Mouse (Mus musculus) cerebellum, adult 18-20 months (tissue): ENCODE measurements around the gene Bbs1.
"Not testable (repeated sequence)": the region's sequence is repeated elsewhere in the genome, so short reads cannot be mapped to it uniquely, and the experiment has no call there.

Source experiments
- DNase-seq, 2 experiments: peaks; one replicate each; pipeline ENCODE4 v3.0.0; 2021

Gene Bbs1

GRCm38 (mm10) chr19:4905979-4906794 is at the start of gene Bbs1:
Bbs1 (minus strand) TSS chr19:4906628.
- peak; percentile 77 to 83 for DNase-seq

GRCm38 (mm10) chr19:4948641-4949040 is 42.2 kb upstream of the Bbs1 start:
- not testable (repeated sequence) for DNase-seq

- DNase-seq = no peak
These were observed 39.1 kb upstream of the Bbs1 start for GRCm38 (mm10) chr19:4945540-4945939.

GRCm38 (mm10) chr19:4943253-4943588 is 36.8 kb upstream of the Bbs1 start:
- DNase-seq = no peak

GRCm38 (mm10) chr19:4942551-4943252 is 36.3 kb upstream of the Bbs1 start, which contains the start of gene Peli3:
Peli3 (minus strand) TSS chr19:4943127.
- DNase-seq = peak; percentile 87 to 91

GRCm38 (mm10) chr19:4937444-4938310 is 31.2 kb upstream of the Bbs1 start:
- no peak for DNase-seq

GRCm38 (mm10) chr19:4936896-4937295 is 30.5 kb upstream of the Bbs1 start:
- DNase-seq = no peak

- no peak for DNase-seq
These were observed 22.4 kb upstream of the Bbs1 start for GRCm38 (mm10) chr19:4928781-4929180.

- peak; percentile 95 to 99 for DNase-seq
These were observed 21.6 kb upstream of the Bbs1 start, which contains the start of gene Dpp3 for GRCm38 (mm10) chr19:4927904-4928531. Dpp3 (minus strand) TSS chr19:4928287.

- DNase-seq = no peak
These were observed 18.9 kb upstream of the Bbs1 start for GRCm38 (mm10) chr19:4925121-4925860.

- DNase-seq = no peak
These were observed 13.2 kb upstream of the Bbs1 start for GRCm38 (mm10) chr19:4919652-4920051.

- no peak for DNase-seq
These were observed 10.4 kb upstream of the Bbs1 start for GRCm38 (mm10) chr19:4916827-4917226.

GRCm38 (mm10) chr19:4915924-4916603 is 9.6 kb upstream of the Bbs1 start:
- no peak for DNase-seq

GRCm38 (mm10) chr19:4909376-4909775 is 2.9 kb upstream of the Bbs1 start:
- no peak for DNase-seq

GRCm38 (mm10) chr19:4908107-4908506 is 1.7 kb upstream of the Bbs1 start:
- DNase-seq = no peak

GRCm38 (mm10) chr19:4899888-4900287 is 6.5 kb downstream of the Bbs1 start:
- no peak for DNase-seq

GRCm38 (mm10) chr19:4898972-4899371 is 7.5 kb downstream of the Bbs1 start:
- DNase-seq = no peak

GRCm38 (mm10) chr19:4896780-4897520 is 9.5 kb downstream of the Bbs1 start:
- DNase-seq = no peak

- DNase-seq = no peak
These were observed 14.6 kb downstream of the Bbs1 start for GRCm38 (mm10) chr19:4891798-4892197.

GRCm38 (mm10) chr19:4889791-4890190 is 16.6 kb downstream of the Bbs1 start:
- DNase-seq = no peak

- no peak for DNase-seq
These were observed 22.5 kb downstream of the Bbs1 start for GRCm38 (mm10) chr19:4883961-4884360.
